Comparison of ENCODE assay signal across 24 mouse cellular contexts in the genomic region with DNA sequence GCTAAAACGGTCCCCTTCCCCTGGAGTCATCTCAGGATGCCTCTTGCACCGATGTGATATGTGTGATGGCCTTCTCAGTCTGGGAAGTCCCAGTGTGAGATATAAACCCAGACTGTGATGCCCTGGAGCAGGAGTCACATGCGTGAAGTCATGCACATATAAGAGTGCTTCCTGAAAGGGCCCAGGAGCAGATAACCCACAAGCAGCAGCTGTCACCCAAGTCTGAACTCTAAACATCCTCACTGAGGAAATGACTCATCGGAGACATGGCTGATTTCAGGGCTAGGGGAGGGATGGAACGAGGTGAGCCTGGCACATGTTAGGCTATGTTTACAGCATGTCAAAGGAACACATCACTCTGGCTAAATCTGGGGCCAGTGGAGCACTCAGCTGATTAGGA. TPM values are rescaled to one million over a fixed set of nuclear protein-coding genes. Genes with fewer than 3 reads are reported as not detected.
DNase-seq lines count a peak whose midpoint lies in the region; ATAC-seq and TF ChIP-seq lines count a peak whose summit lies in the region.
"Had no signal": no experiment of that assay in that cellular context is flagged by ENCODE, and none has a peak within 500 bp of the region (broad histone marks: within the 10 kb centered on the region; RNA-seq: fewer than 3 reads in every experiment).

No protein-coding gene starts in this region.

- peak; percentile 64; the same call in 1 of the 2 replicates for ATAC-seq in heart, embryonic 14.5 days (ENCODE audit: insufficient number of reproducible peaks, insufficient read depth, low FRiP score, low read depth)
- ATAC-seq in liver, embryonic 14.5 days (ENCODE audit: insufficient read depth) = peak; percentile 36; the same call in 1 of the 2 replicates
- ATAC-seq in lung, postnatal 0 days = no peak; the same call in 1 of the 2 replicates
- ATAC-seq: forebrain, embryonic 14.5 days had no signal

- intact Hi-C loops in heart, postnatal 36 days (cut with DNase I) = no loop called here

- H3K4me3 ChIP-seq in heart, embryonic 14.5 days (ENCODE audit: control insufficient read depth in 1 of 2, insufficient read depth in 1 of 2, low read depth in 1 of 2, low read length in 2 of 2) = no peak overlapping the region
- no peak overlapping the region for H3K4me3 ChIP-seq in liver, embryonic 14.5 days (ENCODE audit: insufficient read depth in 1 of 2, low read depth in 2 of 2, low read length in 2 of 2)
- H3K4me3 ChIP-seq in lung, postnatal 0 days (ENCODE audit: low read depth, low read length) = no peak overlapping the region
- H3K4me3 ChIP-seq: erythroblast, embryonic 14.5 days; hindbrain, embryonic 13.5 days; limb, embryonic 15.5 days had no signal

- peak overlapping the region in 1 of 2 experiments; percentile 2; a peak in 1 of 4 replicates for H3K27ac ChIP-seq in heart, embryonic 14.5 days (replicated peaks in 1 of 2; ENCODE audit: control insufficient read depth in 1 of 2, insufficient read depth in 1 of 2, low read depth in 2 of 2, low read length in 2 of 2)
- H3K27ac ChIP-seq in liver, embryonic 14.5 days = no peak overlapping the region
- no peak overlapping the region for H3K27ac ChIP-seq in lung, postnatal 0 days (ENCODE audit: low read length)
- H3K27ac ChIP-seq: hindbrain, embryonic 13.5 days; limb, embryonic 15.5 days had no signal

- no peak overlapping the region for H3K4me2 ChIP-seq in heart, embryonic 14.5 days (ENCODE audit: low read length)
- no peak overlapping the region for H3K4me2 ChIP-seq in liver, embryonic 14.5 days (ENCODE audit: low read depth)
- H3K4me2 ChIP-seq in lung, postnatal 0 days (replicated peaks; ENCODE audit: low read depth, low read length) = no peak overlapping the region
- H3K4me2 ChIP-seq: hindbrain, embryonic 13.5 days; limb, embryonic 15.5 days had no signal

- no peak for TF ChIP-seq CTCF in liver, embryonic 14.5 days (IDR thresholded peaks at IDR 0.05; ENCODE audit: low read depth)
- no peak for TF ChIP-seq CTCF in lung, postnatal 0 days (IDR thresholded peaks at IDR 0.05)

- H3K9ac ChIP-seq in heart, embryonic 14.5 days (ENCODE audit: low read length) = no peak overlapping the region
- no peak overlapping the region for H3K9ac ChIP-seq in liver, embryonic 14.5 days (replicated peaks)
- H3K9ac ChIP-seq in lung, postnatal 0 days (replicated peaks; ENCODE audit: low read depth) = no peak overlapping the region
- H3K9ac ChIP-seq: hindbrain, embryonic 13.5 days; limb, embryonic 15.5 days had no signal

- no peaks in the 10 kb centered on the region for H3K27me3 ChIP-seq in heart, embryonic 14.5 days (ENCODE audit: control insufficient read depth, insufficient read depth, low read length)
- H3K27me3 ChIP-seq in liver, embryonic 14.5 days (ENCODE audit: control insufficient read depth, insufficient read depth, low read length) = no peaks in the 10 kb centered on the region
- H3K27me3 ChIP-seq in lung, postnatal 0 days (replicated peaks; ENCODE audit: insufficient read depth, low read length) = no peaks in the 10 kb centered on the region
- H3K27me3 ChIP-seq: hindbrain, embryonic 13.5 days; limb, embryonic 15.5 days had no signal

- 10% methylated on average over 5 of the region's 5 CpGs for WGBS in heart, embryonic 14.5 days
- 20% methylated on average over 5 of the region's 5 CpGs for WGBS in liver, embryonic 14.5 days (ENCODE audit: insufficient replicate concordance)
- 25% methylated on average over 5 of the region's 5 CpGs for WGBS in lung, postnatal 0 days

- H3K36me3 ChIP-seq in heart, embryonic 14.5 days (ENCODE audit: control insufficient read depth, insufficient read depth, low read length) = no peaks in the 10 kb centered on the region
- H3K36me3 ChIP-seq in liver, embryonic 14.5 days (replicated peaks; ENCODE audit: control insufficient read depth, insufficient read depth, low read depth) = no peaks in the 10 kb centered on the region
- no peaks in the 10 kb centered on the region for H3K36me3 ChIP-seq in lung, postnatal 0 days (ENCODE audit: insufficient read depth, low read length)
- H3K36me3 ChIP-seq: hindbrain, embryonic 13.5 days; limb, embryonic 15.5 days had no signal

- TF ChIP-seq EP300 in liver, embryonic 14.5 days (IDR thresholded peaks at IDR 0.05; ENCODE audit: low read depth) = no peak
- no peak for TF ChIP-seq EP300 in lung, postnatal 0 days (IDR thresholded peaks at IDR 0.05)

- DNase-seq in heart, postnatal 36 days = no peak
- DNase-seq in 416B (ENCODE audit: low read depth) = peak; percentile 47
- peak; percentile 64 for DNase-seq in MEL-GATA-1-ER (ENCODE audit: extremely low read depth, low read depth)
- no peak for DNase-seq in liver, embryonic 14.5 days (ENCODE audit: low read depth in 3 of 3, low spot score in 3 of 3)
- no peak for DNase-seq in lung, postnatal 0 days (ENCODE audit: low spot score)
- DNase-seq in adipocyte (ENCODE audit: low spot score) = no peak
- DNase-seq: adrenal gland, adult 8-10 months; cerebellum, adult 18-20 months; cerebellum, postnatal 36 days; kidney, postnatal 4 days; lung, postnatal 14 days; thymus, postnatal 25 days had no signal

- H3K4me1 ChIP-seq in heart, embryonic 14.5 days (ENCODE audit: control insufficient read depth in 2 of 2, insufficient read depth in 2 of 2, low read length in 2 of 2) = peaks cover 8 to 11% of the 10 kb centered on the region in 2 experiments
- peaks cover 0 to 12% of the 10 kb centered on the region in 2 experiments; a peak in 3 of 4 replicates for H3K4me1 ChIP-seq in liver, embryonic 14.5 days (replicated peaks; ENCODE audit: control insufficient read depth in 2 of 2, insufficient read depth in 2 of 2, low read length in 1 of 2)
- H3K4me1 ChIP-seq in lung, postnatal 0 days (ENCODE audit: insufficient read depth, low read depth, low read length) = no peaks in the 10 kb centered on the region

- no peaks in the 10 kb centered on the region for H3K9me3 ChIP-seq in heart, embryonic 14.5 days (ENCODE audit: control insufficient read depth, low read length)
- no peaks in the 10 kb centered on the region for H3K9me3 ChIP-seq in liver, embryonic 14.5 days (ENCODE audit: control insufficient read depth, low read length)
- no peaks in the 10 kb centered on the region for H3K9me3 ChIP-seq in lung, postnatal 0 days (ENCODE audit: low read length)
- H3K9me3 ChIP-seq: hindbrain, embryonic 13.5 days; limb, embryonic 15.5 days had no signal

RNA-seq across cellular contexts. Expression of a gene that starts 27.9 kb away (rescaled TPM):
- polyA plus RNA-seq in heart, embryonic 14.5 days (2014; fragmentation: Nextera tagmentation; extraction: Ambion mirVana) = not detected in 2 replicates
- not detected for total RNA-seq in heart, postnatal 36 days (2021)
- not detected in 2 replicates for polyA plus RNA-seq in liver, embryonic 14.5 days (2012; rRNA removed)
- polyA plus RNA-seq in liver, embryonic 14.5 days (2014; fragmentation: Nextera tagmentation; extraction: Ambion mirVana) = not detected in 2 replicates
- polyA plus RNA-seq in lung, postnatal 0 days (2015; fragmentation: Nextera tagmentation; extraction: Ambion mirVana) = not detected in 2 replicates
- total RNA-seq: adrenal gland, adult 8-10 months; megakaryocyte-erythroid progenitor cell, adult 5-6 weeks had no signal
- polyA plus RNA-seq: embryonic facial prominence, embryonic 11.5 days; erythroblast, embryonic 14.5 days; gonadal fat pad, adult 2 months; intestine, embryonic 14.5 days; kidney, embryonic 14.5 days; limb, embryonic 15.5 days; neural tube, embryonic 11.5 days; testis, adult 2 months had no signal

Comparison
In these comparisons a context has a peak if more than half of its experiments do, and no peak if none do; other contexts are left out.
1. DNase-seq: peak in 416B (single experiment) and MEL-GATA-1-ER (single experiment); none in heart, postnatal 36 days (0 of 2), liver, embryonic 14.5 days (0 of 3), lung, postnatal 0 days (single experiment) and adipocyte (single experiment).